Mouse (Mus musculus): ENCODE data around the gene Atp23. TPM values are rescaled to one million over a fixed set of nuclear protein-coding genes. Genes with fewer than 3 reads are reported as not detected.

Atp23 gene
- polyA plus RNA-seq, 1 experiment from 2014 or later: 26.8 TPM

DNA sequence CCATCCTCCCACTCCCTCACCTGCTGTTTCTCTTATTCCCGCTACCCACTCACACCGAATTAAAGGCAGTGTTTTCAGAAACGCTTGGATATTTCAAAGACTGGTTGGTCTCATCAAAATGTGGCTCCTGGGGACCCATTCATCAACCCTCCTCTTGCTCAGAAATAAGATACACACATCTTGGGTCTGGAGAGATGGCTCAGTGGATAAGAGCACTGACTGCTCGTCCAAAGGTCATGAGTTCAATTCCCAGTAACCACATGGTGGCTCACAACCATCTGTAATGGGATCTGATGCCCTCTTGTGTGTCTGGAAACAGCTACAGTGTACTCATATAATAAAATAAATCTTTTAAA lies 311 bp upstream of the Atp23 start:
- peak overlapping the region; percentile 79 for H3K4me3 ChIP-seq (ENCODE audit: low read length)
- peak; percentile 7; the same call in 1 of the 2 replicates for ATAC-seq (ENCODE audit: low FRiP score, low TSS enrichment)
- H3K4me1 ChIP-seq (ENCODE audit: control insufficient read depth, insufficient read depth, low read length): 0 out of 2 replicates have a peak, but pooled peaks cover 5% of the 10 kb centered on the region
- no peaks in the 10 kb centered on the region for H3K9me3 ChIP-seq (ENCODE audit: control insufficient read depth, low read length)
- H3K4me2 ChIP-seq (replicated peaks; ENCODE audit: low read depth, low read length): peak overlapping the region; percentile 98
- WGBS: 0% methylated on average over 4 of the region's 4 CpGs
- H3K27me3 ChIP-seq (ENCODE audit: control insufficient read depth, insufficient read depth, low read length): no peaks in the 10 kb centered on the region
- no peak overlapping the region; the same call in 1 of the 2 replicates for H3K9ac ChIP-seq (ENCODE audit: low read depth, low read length)
- no peak overlapping the region for H3K27ac ChIP-seq (ENCODE audit: low read depth, low read length)
- H3K36me3 ChIP-seq (ENCODE audit: control insufficient read depth, insufficient read depth, low read length): peaks cover 11% of the 10 kb centered on the region; the same call in 1 of the 2 replicates

GRCm38 (mm10) chr10:126895891-126896290 lies 5.3 kb downstream of the Atp23 start:
- H3K9ac ChIP-seq (ENCODE audit: low read depth, low read length): no peak overlapping the region
- H3K27ac ChIP-seq (ENCODE audit: low read depth, low read length): no peak overlapping the region
- H3K9me3 ChIP-seq (ENCODE audit: control insufficient read depth, low read length): no peaks in the 10 kb centered on the region
- 57% methylated on average over 6 of the region's 6 CpGs for WGBS
- no peak overlapping the region for H3K4me2 ChIP-seq (replicated peaks; ENCODE audit: low read depth, low read length)
- peaks cover 26% of the 10 kb centered on the region for H3K36me3 ChIP-seq (ENCODE audit: control insufficient read depth, insufficient read depth, low read length)
- no peak for ATAC-seq (ENCODE audit: low FRiP score, low TSS enrichment)
- H3K27me3 ChIP-seq (ENCODE audit: control insufficient read depth, insufficient read depth, low read length): no peaks in the 10 kb centered on the region
- 0 out of 2 replicates have a peak, but pooled peaks cover 5% of the 10 kb centered on the region for H3K4me1 ChIP-seq (ENCODE audit: control insufficient read depth, insufficient read depth, low read length)
- no peak overlapping the region for H3K4me3 ChIP-seq (ENCODE audit: low read length)

GRCm38 (mm10) chr10:126894061-126894460 lies 7.1 kb downstream of the Atp23 start:
- no peaks in the 10 kb centered on the region for H3K4me1 ChIP-seq (ENCODE audit: control insufficient read depth, insufficient read depth, low read length)
- H3K27ac ChIP-seq (ENCODE audit: low read depth, low read length): no peak overlapping the region
- ATAC-seq (ENCODE audit: low FRiP score, low TSS enrichment): no peak
- 93% methylated on average over 15 of the region's 15 CpGs for WGBS
- H3K4me2 ChIP-seq (replicated peaks; ENCODE audit: low read depth, low read length): no peak overlapping the region
- H3K9ac ChIP-seq (ENCODE audit: low read depth, low read length): no peak overlapping the region
- no peaks in the 10 kb centered on the region; the same call in 1 of the 2 replicates for H3K9me3 ChIP-seq (ENCODE audit: control insufficient read depth, low read length)
- H3K4me3 ChIP-seq (ENCODE audit: low read length): no peak overlapping the region
- H3K36me3 ChIP-seq (ENCODE audit: control insufficient read depth, insufficient read depth, low read length): peaks cover 44% of the 10 kb centered on the region
- no peaks in the 10 kb centered on the region for H3K27me3 ChIP-seq (ENCODE audit: control insufficient read depth, insufficient read depth, low read length)

GRCm38 (mm10) chr10:126893145-126893544 lies 8.0 kb downstream of the Atp23 start:
- no peak overlapping the region for H3K9ac ChIP-seq (ENCODE audit: low read depth, low read length)
- no peak overlapping the region for H3K4me3 ChIP-seq (ENCODE audit: low read length)
- no peak for ATAC-seq (ENCODE audit: low FRiP score, low TSS enrichment)
- no peak overlapping the region for H3K27ac ChIP-seq (ENCODE audit: low read depth, low read length)
- no peak overlapping the region for H3K4me2 ChIP-seq (replicated peaks; ENCODE audit: low read depth, low read length)
- peaks cover 44% of the 10 kb centered on the region for H3K36me3 ChIP-seq (ENCODE audit: control insufficient read depth, insufficient read depth, low read length)
- WGBS: 98% methylated on average over 7 of the region's 7 CpGs
- peaks cover 2% of the 10 kb centered on the region; the same call in 1 of the 2 replicates for H3K9me3 ChIP-seq (ENCODE audit: control insufficient read depth, low read length)
- H3K4me1 ChIP-seq (ENCODE audit: control insufficient read depth, insufficient read depth, low read length): no peaks in the 10 kb centered on the region
- H3K27me3 ChIP-seq (ENCODE audit: control insufficient read depth, insufficient read depth, low read length): no peaks in the 10 kb centered on the region

DNA sequence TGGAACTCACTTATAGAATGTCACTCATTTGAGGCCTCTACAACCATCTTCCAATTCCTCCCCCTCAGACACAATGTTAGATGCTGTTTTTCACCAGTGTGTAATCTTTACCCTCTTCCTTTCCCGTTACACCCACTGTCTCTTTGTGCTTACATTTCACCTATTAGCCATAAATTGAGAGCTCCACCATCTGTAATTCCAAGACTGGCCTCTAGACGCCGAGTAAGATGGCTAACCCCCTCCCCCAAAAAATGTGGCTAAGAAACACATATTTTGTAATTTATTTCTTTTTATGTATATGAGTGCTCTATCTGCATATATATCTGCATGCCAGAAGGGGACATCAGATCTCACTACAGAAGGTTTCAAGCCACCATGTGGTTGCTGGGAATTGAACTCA lies 27.4 kb downstream of the Atp23 start:
- no peaks in the 10 kb centered on the region for H3K27me3 ChIP-seq (ENCODE audit: control insufficient read depth, insufficient read depth, low read length)
- H3K9ac ChIP-seq (ENCODE audit: low read depth, low read length): no peak overlapping the region
- no peaks in the 10 kb centered on the region for H3K9me3 ChIP-seq (ENCODE audit: control insufficient read depth, low read length)
- WGBS: 84% methylated on average over 3 of the region's 3 CpGs
- ATAC-seq (ENCODE audit: low FRiP score, low TSS enrichment): no peak
- H3K36me3 ChIP-seq (ENCODE audit: control insufficient read depth, insufficient read depth, low read length): no peaks in the 10 kb centered on the region
- H3K27ac ChIP-seq (ENCODE audit: low read depth, low read length): no peak overlapping the region
- no peaks in the 10 kb centered on the region for H3K4me1 ChIP-seq (ENCODE audit: control insufficient read depth, insufficient read depth, low read length)
- no peak overlapping the region for H3K4me3 ChIP-seq (ENCODE audit: low read length)
- no peak overlapping the region for H3K4me2 ChIP-seq (replicated peaks; ENCODE audit: low read depth, low read length)

DNA sequence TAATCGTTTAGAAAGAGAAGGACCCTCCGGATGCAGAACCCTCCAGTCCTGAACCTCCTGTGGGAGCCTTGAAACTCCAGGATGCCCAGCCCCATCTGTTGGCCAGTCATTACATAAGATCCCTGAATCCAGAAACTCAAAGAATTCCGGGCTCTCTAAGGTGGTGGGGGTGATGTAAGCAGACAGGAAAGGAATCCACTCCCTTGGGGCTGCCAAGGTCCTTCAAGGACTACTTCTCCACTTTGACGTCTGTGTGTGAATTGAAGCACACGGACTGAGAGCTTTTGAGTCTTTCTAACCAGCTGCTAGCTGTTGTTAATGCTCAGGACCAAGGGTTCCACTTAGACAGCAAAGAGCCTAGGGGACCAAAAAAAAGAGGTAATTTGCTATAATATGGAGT lies 28.9 kb downstream of the Atp23 start:
- no peaks in the 10 kb centered on the region for H3K36me3 ChIP-seq (ENCODE audit: control insufficient read depth, insufficient read depth, low read length)
- no peak overlapping the region for H3K27ac ChIP-seq (ENCODE audit: low read depth, low read length)
- H3K4me2 ChIP-seq (replicated peaks; ENCODE audit: low read depth, low read length): no peak overlapping the region
- H3K4me3 ChIP-seq (ENCODE audit: low read length): no peak overlapping the region
- WGBS: 55% methylated on average over 5 of the region's 5 CpGs
- ATAC-seq (ENCODE audit: low FRiP score, low TSS enrichment): no peak
- H3K9ac ChIP-seq (ENCODE audit: low read depth, low read length): no peak overlapping the region
- no peaks in the 10 kb centered on the region for H3K27me3 ChIP-seq (ENCODE audit: control insufficient read depth, insufficient read depth, low read length)
- no peaks in the 10 kb centered on the region for H3K4me1 ChIP-seq (ENCODE audit: control insufficient read depth, insufficient read depth, low read length)
- no peaks in the 10 kb centered on the region for H3K9me3 ChIP-seq (ENCODE audit: control insufficient read depth, low read length)

GRCm38 (mm10) chr10:126869372-126870318 lies 31.5 kb downstream of the Atp23 start:
- 23% methylated on average over 23 of the region's 23 CpGs for WGBS
- Histone ChIP-seq H3K27me3 (ENCODE audit: control insufficient read depth, insufficient read depth, low read length) (no peaks in the 10 kb centered on the region), H3K4me3 (ENCODE audit: low read length) (no peak overlapping the region), H3K9ac (ENCODE audit: low read depth, low read length) (no peak overlapping the region), H3K27ac (ENCODE audit: low read depth, low read length) (no peak overlapping the region), H3K4me1 (ENCODE audit: control insufficient read depth, insufficient read depth, low read length) (no peaks in the 10 kb centered on the region), H3K9me3 (ENCODE audit: control insufficient read depth, low read length) (no peaks in the 10 kb centered on the region), H3K4me2 (replicated peaks; ENCODE audit: low read depth, low read length) (peak overlapping the region; percentile 35), H3K36me3 (ENCODE audit: control insufficient read depth, insufficient read depth, low read length) (no peaks in the 10 kb centered on the region)
- peak; percentile 64; the same call in 1 of the 2 replicates for ATAC-seq (ENCODE audit: low FRiP score, low TSS enrichment)

GRCm38 (mm10) chr10:126865284-126865683 lies 35.9 kb downstream of the Atp23 start:
- Histone ChIP-seq H3K27me3 (ENCODE audit: control insufficient read depth, insufficient read depth, low read length) (no peaks in the 10 kb centered on the region), H3K9me3 (ENCODE audit: control insufficient read depth, low read length) (no peaks in the 10 kb centered on the region), H3K4me3 (ENCODE audit: low read length) (no peak overlapping the region), H3K36me3 (ENCODE audit: control insufficient read depth, insufficient read depth, low read length) (no peaks in the 10 kb centered on the region), H3K27ac (ENCODE audit: low read depth, low read length) (no peak overlapping the region), H3K4me1 (ENCODE audit: control insufficient read depth, insufficient read depth, low read length) (no peaks in the 10 kb centered on the region), H3K9ac (ENCODE audit: low read depth, low read length) (no peak overlapping the region), H3K4me2 (replicated peaks; ENCODE audit: low read depth, low read length) (no peak overlapping the region)
- 89% methylated on average over 8 of the region's 8 CpGs for WGBS
- no peak for ATAC-seq (ENCODE audit: low FRiP score, low TSS enrichment)

GRCm38 (mm10) chr10:126862193-126862592 lies 39.0 kb downstream of the Atp23 start:
- ATAC-seq (ENCODE audit: low FRiP score, low TSS enrichment): no peak
- no peaks in the 10 kb centered on the region for H3K36me3 ChIP-seq (ENCODE audit: control insufficient read depth, insufficient read depth, low read length)
- 60% methylated on average over 12 of the region's 12 CpGs for WGBS

More at GRCm38 (mm10) chr10:126862193-126862592, 39.0 kb downstream of the Atp23 start:
- Histone ChIP-seq H3K4me3 (ENCODE audit: low read length) (no peak overlapping the region), H3K9ac (ENCODE audit: low read depth, low read length) (no peak overlapping the region), H3K27ac (ENCODE audit: low read depth, low read length) (no peak overlapping the region), H3K9me3 (ENCODE audit: control insufficient read depth, low read length) (no peaks in the 10 kb centered on the region), H3K4me1 (ENCODE audit: control insufficient read depth, insufficient read depth, low read length) (no peaks in the 10 kb centered on the region), H3K4me2 (replicated peaks; ENCODE audit: low read depth, low read length) (no peak overlapping the region), H3K27me3 (ENCODE audit: control insufficient read depth, insufficient read depth, low read length) (no peaks in the 10 kb centered on the region)
